Mouse (Mus musculus): ENCODE results near the gene Tmem178b. TPM values are rescaled to one million over a fixed set of nuclear protein-coding genes. Genes with fewer than 3 reads are reported as not detected.

Tmem178b gene
- total RNA-seq, 4 experiments from 2014 or later, result 0.34 to 1.1 (median 0.47) TPM

GRCm38 (mm10) chr6:40015711-40016460, 142.8 kb downstream of the Tmem178b start:
- no peak for DNase-seq (ENCODE audit: low spot score in 2 of 2)

GRCm38 (mm10) chr6:40019396-40019795, 146.3 kb downstream of the Tmem178b start:
- no peak for DNase-seq (ENCODE audit: low spot score in 2 of 2)

GRCm38 (mm10) chr6:40023592-40024335, 150.7 kb downstream of the Tmem178b start:
- DNase-seq (ENCODE audit: low spot score in 2 of 2), result no peak

- DNase-seq (ENCODE audit: low spot score in 2 of 2), result no peak
Observed at GRCm38 (mm10) chr6:40024336-40024934, 151.4 kb downstream of the Tmem178b start.

GRCm38 (mm10) chr6:40032901-40033300, 159.8 kb downstream of the Tmem178b start:
- DNase-seq (ENCODE audit: low spot score in 2 of 2), result no peak

- no peak for DNase-seq (ENCODE audit: low spot score in 2 of 2)
Observed at GRCm38 (mm10) chr6:40033935-40034334, 160.9 kb downstream of the Tmem178b start.

- no peak for DNase-seq (ENCODE audit: low spot score in 2 of 2)
Observed at GRCm38 (mm10) chr6:40048969-40049908, 176.2 kb downstream of the Tmem178b start.

- no peak for DNase-seq (ENCODE audit: low spot score in 2 of 2)
Observed at GRCm38 (mm10) chr6:40049909-40050484, 176.9 kb downstream of the Tmem178b start.

- no peak for DNase-seq (ENCODE audit: low spot score in 2 of 2)
Observed at GRCm38 (mm10) chr6:40051698-40052097, 178.6 kb downstream of the Tmem178b start.

- DNase-seq (ENCODE audit: low spot score in 2 of 2), result no peak
Observed at GRCm38 (mm10) chr6:40052593-40052992, 179.5 kb downstream of the Tmem178b start.

- DNase-seq (ENCODE audit: low spot score in 2 of 2), result no peak
Observed at GRCm38 (mm10) chr6:40059466-40059865, 186.4 kb downstream of the Tmem178b start.

GRCm38 (mm10) chr6:40061327-40062189, 188.5 kb downstream of the Tmem178b start:
- DNase-seq (ENCODE audit: low spot score in 2 of 2), result no peak

- no peak for DNase-seq (ENCODE audit: low spot score in 2 of 2)
Observed at GRCm38 (mm10) chr6:40062190-40062501, 189.1 kb downstream of the Tmem178b start.

- DNase-seq (ENCODE audit: low spot score in 2 of 2), result no peak
Observed at GRCm38 (mm10) chr6:40063438-40063837, 190.4 kb downstream of the Tmem178b start.

- no peak for DNase-seq (ENCODE audit: low spot score in 2 of 2)
Observed at GRCm38 (mm10) chr6:40063899-40064298, 190.8 kb downstream of the Tmem178b start.

GRCm38 (mm10) chr6:40064342-40064741, 191.3 kb downstream of the Tmem178b start:
- no peak for DNase-seq (ENCODE audit: low spot score in 2 of 2)

GRCm38 (mm10) chr6:40068467-40068866, 195.4 kb downstream of the Tmem178b start:
- no peak for DNase-seq (ENCODE audit: low spot score in 2 of 2)

GRCm38 (mm10) chr6:40071007-40071406, 197.9 kb downstream of the Tmem178b start:
- no peak for DNase-seq (ENCODE audit: low spot score in 2 of 2)

GRCm38 (mm10) chr6:40076089-40076488, 203.0 kb downstream of the Tmem178b start:
- no peak for DNase-seq (ENCODE audit: low spot score in 2 of 2)

Data from gastrocnemius, adult 8-10 months (tissue).